9 mouse cellular contexts compared by ENCODE assay signal in genomic region chr4:124943022-124943421, GRCm38 (mm10). TPM values are rescaled to one million over a fixed set of nuclear protein-coding genes. Genes with fewer than 3 reads are reported as not detected.
DNase-seq lines count a peak whose midpoint lies in the region; TF ChIP-seq lines count a peak whose summit lies in the region.
"Had no signal": no experiment of that assay in that cellular context is flagged by ENCODE, and none has a peak within 500 bp of the region (broad histone marks: within the 10 kb centered on the region; RNA-seq: fewer than 3 reads in every experiment).

No protein-coding gene starts in this region.

- H3K4me1 ChIP-seq in lung, adult 2 months (ENCODE audit: control insufficient read depth, insufficient read depth, low read length) = no peaks in the 10 kb centered on the region

- TF ChIP-seq CTCF in lung, adult 2 months (IDR thresholded peaks at IDR 0.05; ENCODE audit: insufficient read depth, low read length) = peak; percentile 95

- no peak for TF ChIP-seq POLR2A in lung, adult 2 months (IDR thresholded peaks at IDR 0.05; ENCODE audit: borderline replicate concordance, extremely low read depth, low read depth, low read length)

- under 1% methylated on average over 4 of the region's 4 CpGs for WGBS in lung, adult 2 months

- peak; percentile 76 to 77 for DNase-seq in CD8-positive naive resting alpha-beta T cell, adult 2 months (ENCODE audit: low read depth in 2 of 2, low spot score in 2 of 2)
- peak; percentile 20 for DNase-seq in WW6 (ENCODE audit: low read depth, low spot score)
- peak; percentile 77 to 78 for DNase-seq in cerebellum, postnatal 36 days
- DNase-seq in gastrocnemius, postnatal 4 days (ENCODE audit: low spot score in 2 of 2) = peak; percentile 66 to 78
- DNase-seq in kidney, postnatal 36 days = peak; percentile 63 to 89
- peak; percentile 77 for DNase-seq in lung, adult 2 months
- peak; percentile 64 for DNase-seq in right cerebral cortex, adult 18-20 months
- peak; percentile 78 for DNase-seq in urinary bladder, postnatal 14 days (ENCODE audit: low spot score)

- H3K4me3 ChIP-seq in lung, adult 2 months (replicated peaks; ENCODE audit: extremely low read depth, low read depth, low read length) = no peak overlapping the region
- H3K4me3 ChIP-seq: liver, embryonic 15.5 days had no signal

RNA-seq across cellular contexts. Expression of gene Cdca8, which starts 3.9 kb away (rescaled TPM):
- total RNA-seq in gastrocnemius, postnatal 4 days (2021) = 10 to 100 TPM; 16.7 to 20.1 TPM
- 2.4 and 3.8 TPM in 2 replicates for polyA plus RNA-seq in lung, adult 2 months (2012; rRNA removed)

RNA-seq across cellular contexts. Expression of gene 9930104L06Rik, which starts 6.2 kb away (rescaled TPM):
- 1 to 10 TPM; 9.6 to 9.8 TPM for total RNA-seq in gastrocnemius, postnatal 4 days (2021)
- polyA plus RNA-seq in lung, adult 2 months (2012; rRNA removed) = 12.3 and 13.7 TPM in 2 replicates

RNA-seq across cellular contexts. Expression of gene Rspo1, which starts 43.2 kb away (rescaled TPM):
- total RNA-seq in gastrocnemius, postnatal 4 days (2021) = 1 to 10 TPM in 1 of 2 experiments, under 1 TPM in 1; 0.54 to 1.1 TPM
- 17.3 and 21.4 TPM in 2 replicates for polyA plus RNA-seq in lung, adult 2 months (2012; rRNA removed)

Comparison
In these comparisons a context has a peak if more than half of its experiments do, and no peak if none do; other contexts are left out.
1. DNase-seq: peak in every context shown above with its lines; median percentile 78 in urinary bladder, postnatal 14 days; 78 in cerebellum, postnatal 36 days; 77 in lung, adult 2 months; 76 in CD8-positive naive resting alpha-beta T cell, adult 2 months; 76 in kidney, postnatal 36 days; 72 in gastrocnemius, postnatal 4 days; 64 in right cerebral cortex, adult 18-20 months; 20 in WW6.